Mouse (Mus musculus) megakaryocyte, embryonic 14.5 days (primary cell): Measurements from ENCODE around the gene Smtn.

ENCODE experiments used
- FLI1 ChIP-seq: IDR thresholded peaks from 2 replicates; pipeline ENCODE4 v1.6.1; 2012; ENCODE audit warnings: low read length, inconsistent platforms, mixed read lengths
- GATA1 ChIP-seq: IDR thresholded peaks from 3 replicates; pipeline ENCODE4 v1.6.1; 2012; ENCODE audit warnings: mixed read lengths, low read length, inconsistent platforms, borderline replicate concordance

DNA sequence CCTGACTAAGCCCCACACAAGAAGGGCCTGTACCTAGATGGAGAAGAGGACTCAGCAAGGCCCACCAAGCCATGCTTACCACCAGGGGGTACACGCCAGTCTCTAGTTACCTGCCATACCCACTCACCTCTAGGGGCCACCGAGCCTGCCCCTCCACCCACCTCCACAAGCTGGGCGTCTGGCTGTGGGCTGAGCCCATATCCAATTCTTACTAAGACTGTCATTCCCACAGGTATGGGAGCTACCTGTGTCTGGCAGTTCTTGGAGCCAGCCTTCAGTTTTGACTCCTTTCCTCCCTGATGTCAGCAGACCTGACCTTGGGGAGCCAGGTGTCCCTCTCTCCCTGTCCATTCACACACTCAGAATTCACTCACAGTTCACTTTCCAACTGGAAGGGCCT, 2.7 kb downstream of the Smtn start:
- TF ChIP-seq GATA1, result no peak
- TF ChIP-seq FLI1, result no peak
